Mouse (Mus musculus): ENCODE results near the gene Capza2.

DNA sequence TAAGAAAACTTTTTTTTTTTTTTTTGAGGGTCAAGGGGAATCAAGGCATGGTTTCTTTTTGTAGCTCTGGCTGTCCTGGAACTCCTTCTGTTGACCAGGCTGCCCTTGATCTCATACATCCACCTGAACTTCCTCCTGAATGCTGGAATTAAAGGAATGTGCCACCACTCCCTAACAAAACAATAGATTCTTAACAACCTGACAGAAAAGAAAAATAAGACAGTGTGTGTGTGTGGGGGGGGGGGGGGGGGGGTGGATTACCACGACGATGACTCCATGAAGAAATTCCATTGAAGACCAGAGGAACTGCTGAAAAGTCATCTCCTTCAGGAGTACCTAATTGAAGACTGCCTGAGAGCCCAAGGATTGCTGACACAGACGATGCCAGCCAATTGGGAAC lies 14.6 kb upstream of the Capza2 start:
- TF ChIP-seq CTCF (IDR thresholded peaks at IDR 0.05; ENCODE audit: insufficient read depth, low read depth, low read length) (no peak), POLR2A (IDR thresholded peaks at IDR 0.05; ENCODE audit: insufficient read depth, low read depth, low read length) (no peak)

All from olfactory bulb, adult 2 months (tissue).